Mouse (Mus musculus) layer of hippocampus, adult 2 months (tissue): ENCODE measurements at regions not wholly inside any gene's neighbourhood (a gene's known extent, or its start where the extent isn't known, plus 50 kb on each side); places are given as distances from the start of the nearest gene placed in this dataset.
A peak's percentile ranks its signal among the peaks of the same experiment; 100 is the strongest.

Experiments used
- DNase-seq, 2 experiments: peaks; one replicate each; pipeline ENCODE4 v3.0.0; 2022; ENCODE audit warnings: low spot score in 2 of 2
- H3K27ac ChIP-seq: fragments of 200-600 bp; 2 replicates; pipeline ENCODE4 v1.8.1; 2022
- H3K4me3 ChIP-seq: fragments of 200-600 bp; 2 replicates; pipeline ENCODE4 v1.8.1; 2022; ENCODE audit warnings: mild to moderate bottlenecking
- CTCF ChIP-seq: fragments of 200-600 bp; conservative IDR thresholded peaks from 2 replicates; pipeline ENCODE4 v1.8.1; 2022; ENCODE audit warnings: antibody characterized with exemption, mild to moderate bottlenecking, moderate library complexity

- no peak for DNase-seq
- no peak for TF ChIP-seq CTCF
- Histone ChIP-seq H3K4me3 (no peak overlapping the region), H3K27ac (no peak overlapping the region)
Measured at GRCm38 (mm10) chr13:43898555-43899258, 114.1 kb downstream of the Cd83 start.

- no peak for TF ChIP-seq CTCF
- DNase-seq, result no peak
- Histone ChIP-seq H3K27ac (peak overlapping the region; percentile 46; the same call in 1 of the 2 replicates), H3K4me3 (no peak overlapping the region)
Measured at GRCm38 (mm10) chr13:43900115-43900514, 115.5 kb downstream of the Cd83 start.

- Histone ChIP-seq H3K4me3 (no peak overlapping the region), H3K27ac (peak overlapping the region; percentile 46; the same call in 1 of the 2 replicates)
- no peak for TF ChIP-seq CTCF
- no peak for DNase-seq
Measured at GRCm38 (mm10) chr13:43900758-43901157, 116.2 kb downstream of the Cd83 start.

- H3K4me3 ChIP-seq, result no peak overlapping the region
- H3K27ac ChIP-seq, result peak overlapping the region; percentile 15; the same call in 1 of the 2 replicates
- no peak for TF ChIP-seq CTCF
- peak; percentile 57 to 58 for DNase-seq
Measured at GRCm38 (mm10) chr13:43903391-43903790, 118.8 kb downstream of the Cd83 start.

GRCm38 (mm10) chr13:43904291-43904690, 119.7 kb downstream of the Cd83 start:
- no peak for DNase-seq
- TF ChIP-seq CTCF, result no peak

GRCm38 (mm10) chr13:43906241-43906640, 121.7 kb downstream of the Cd83 start:
- DNase-seq, result no peak
- H3K4me3 ChIP-seq, result no peak overlapping the region
- no peak for TF ChIP-seq CTCF
- no peak overlapping the region for H3K27ac ChIP-seq

More at GRCm38 (mm10) chr13:43904291-43904690, 119.7 kb downstream of the Cd83 start:
- Histone ChIP-seq H3K4me3 (no peak overlapping the region), H3K27ac (peak overlapping the region; percentile 15; the same call in 1 of the 2 replicates)

GRCm38 (mm10) chr13:43907425-43907824, 122.8 kb downstream of the Cd83 start:
- TF ChIP-seq CTCF, result no peak
- Histone ChIP-seq H3K27ac (no peak overlapping the region), H3K4me3 (no peak overlapping the region)
- no peak for DNase-seq

- no peak for TF ChIP-seq CTCF
- no peak overlapping the region for H3K27ac ChIP-seq
- no peak for DNase-seq
- no peak overlapping the region for H3K4me3 ChIP-seq
Measured at GRCm38 (mm10) chr13:43908041-43908644, 123.6 kb downstream of the Cd83 start.

- no peak for TF ChIP-seq CTCF
- Histone ChIP-seq H3K27ac (no peak overlapping the region), H3K4me3 (no peak overlapping the region)
- no peak for DNase-seq
Measured at GRCm38 (mm10) chr13:43909933-43910332, 125.4 kb downstream of the Cd83 start.

GRCm38 (mm10) chr13:43913476-43913875, 128.9 kb downstream of the Cd83 start:
- no peak overlapping the region for H3K4me3 ChIP-seq
- H3K27ac ChIP-seq, result no peak overlapping the region
- TF ChIP-seq CTCF, result no peak
- DNase-seq, result no peak

- no peak for TF ChIP-seq CTCF
- no peak for DNase-seq
- Histone ChIP-seq H3K27ac (no peak overlapping the region), H3K4me3 (no peak overlapping the region)
Measured at GRCm38 (mm10) chr13:43919781-43920420, 135.3 kb downstream of the Cd83 start.

GRCm38 (mm10) chr13:43930081-43930981, 145.8 kb downstream of the Cd83 start:
- Histone ChIP-seq H3K4me3 (no peak overlapping the region), H3K27ac (no peak overlapping the region)
- no peak for TF ChIP-seq CTCF
- DNase-seq, result no peak
